Mouse (Mus musculus): ENCODE results near the gene Ireb2.

DNA sequence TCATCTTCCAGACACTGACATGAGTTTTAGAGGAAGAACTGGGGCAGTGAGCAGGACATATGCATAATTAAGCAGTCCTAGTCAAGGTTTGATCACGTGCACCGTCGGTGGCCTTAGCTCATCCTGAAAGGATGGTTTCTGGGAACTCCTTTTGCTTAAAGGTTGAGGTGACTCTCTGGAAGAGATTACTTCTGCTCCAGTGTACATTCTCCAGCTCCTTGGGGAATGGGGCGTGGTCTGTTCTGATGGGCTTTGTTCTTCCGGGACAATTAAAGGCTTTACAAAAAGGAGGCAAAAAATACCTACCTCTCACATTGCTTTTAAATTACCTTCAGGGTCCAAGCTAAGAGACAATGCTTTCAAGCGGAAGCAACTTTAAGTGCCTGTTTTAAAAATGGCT lies 7.5 kb upstream of the Ireb2 start:
- TF ChIP-seq CTCF (IDR thresholded peaks at IDR 0.05; ENCODE audit: control insufficient read depth, insufficient read depth, insufficient replicate concordance, low read depth, low read length) (no peak), POLR2A (IDR thresholded peaks at IDR 0.05; ENCODE audit: control insufficient read depth, low read depth, low read length) (no peak)
